Mouse (Mus musculus): ENCODE results near the gene Ikzf2. TPM values are rescaled to one million over a fixed set of nuclear protein-coding genes. Genes with fewer than 3 reads are reported as not detected.

Gene Ikzf2
- total RNA-seq, 2 experiments from 2014 or later, result 3.5 to 4.3 TPM

DNA sequence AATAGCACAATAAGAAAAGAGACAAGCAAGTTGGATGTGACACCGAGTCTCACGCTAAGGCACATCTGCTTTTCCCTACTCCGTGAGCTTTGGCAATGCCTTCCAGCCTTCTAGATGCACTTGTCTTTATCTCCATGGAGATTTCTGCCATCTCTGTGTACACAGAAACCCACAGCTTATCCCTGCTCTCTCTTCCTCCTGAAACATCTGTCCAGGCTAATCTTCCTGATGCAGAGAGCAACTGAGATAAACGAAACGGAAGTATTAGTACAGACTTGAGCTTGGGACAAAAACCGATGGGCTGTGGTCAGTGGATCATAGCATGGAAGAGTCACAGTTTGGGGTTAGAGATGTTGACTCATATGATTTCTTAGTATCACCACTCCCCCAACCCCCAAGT is 179.5 kb downstream of the Ikzf2 start:
- DNase-seq, result no peak

DNA sequence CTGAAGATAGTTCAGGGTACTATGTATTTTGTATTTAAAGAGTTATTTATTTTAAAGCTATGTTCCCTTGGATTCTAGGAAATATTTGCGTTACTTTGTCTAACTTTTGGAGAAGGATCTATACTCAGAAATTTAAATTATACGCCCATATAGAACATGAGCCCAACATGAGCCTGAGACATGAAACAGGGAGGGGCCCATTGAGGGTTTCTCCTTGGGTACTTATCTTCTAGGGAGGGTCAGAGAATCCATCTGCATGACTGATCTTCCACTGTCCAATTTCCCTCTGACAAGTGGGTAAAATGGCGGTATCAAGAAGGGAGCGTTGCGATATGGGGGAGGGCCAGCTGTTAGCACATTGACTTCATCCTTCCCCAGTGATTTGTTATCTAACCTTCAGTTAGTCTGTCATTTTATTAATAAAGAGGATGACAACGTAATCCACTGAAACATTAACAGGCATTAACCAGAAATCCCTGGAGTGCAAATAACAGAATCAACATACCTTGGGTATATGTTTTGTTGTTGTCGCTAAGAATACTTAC is 180.4 kb downstream of the Ikzf2 start:
- no peak for DNase-seq

DNA sequence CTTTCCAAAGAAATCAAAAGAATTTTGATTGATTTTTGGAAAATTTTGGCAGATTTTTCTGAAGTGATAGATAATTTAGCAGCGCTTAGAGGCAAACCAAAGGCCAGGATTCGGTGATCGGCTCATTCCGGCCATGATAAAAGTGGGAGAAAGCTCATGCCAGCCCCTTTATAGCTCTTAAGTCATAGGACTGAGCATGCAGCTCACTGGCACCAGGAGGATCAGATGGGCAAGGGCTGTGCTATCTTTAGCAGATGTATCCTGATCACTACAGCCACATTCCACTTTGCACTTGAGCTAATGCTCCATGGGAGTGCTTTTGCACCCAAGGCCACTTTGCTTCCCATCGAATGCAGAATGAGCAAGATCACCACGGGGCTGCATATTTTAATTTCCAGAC is 181.0 kb downstream of the Ikzf2 start:
- no peak for DNase-seq

DNA sequence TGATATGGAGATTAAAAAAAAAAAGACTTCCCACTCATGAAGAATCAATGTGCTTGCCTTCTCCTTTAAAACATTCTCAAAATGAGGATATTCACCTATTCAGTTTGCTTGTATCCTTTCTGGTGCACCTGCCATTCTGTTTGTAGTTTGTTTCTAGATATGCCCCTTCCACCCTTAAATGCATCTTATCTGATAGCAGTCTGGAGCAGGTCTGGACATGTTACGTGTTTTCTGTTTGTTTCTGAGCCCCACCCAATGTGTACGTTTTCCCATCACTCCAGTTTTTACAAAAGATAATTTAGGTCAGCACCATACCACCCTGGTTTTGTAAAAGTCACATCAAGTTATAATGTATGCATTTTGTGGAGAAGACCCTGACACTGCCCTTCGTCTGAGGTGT is 186.7 kb downstream of the Ikzf2 start:
- no peak for DNase-seq

DNA sequence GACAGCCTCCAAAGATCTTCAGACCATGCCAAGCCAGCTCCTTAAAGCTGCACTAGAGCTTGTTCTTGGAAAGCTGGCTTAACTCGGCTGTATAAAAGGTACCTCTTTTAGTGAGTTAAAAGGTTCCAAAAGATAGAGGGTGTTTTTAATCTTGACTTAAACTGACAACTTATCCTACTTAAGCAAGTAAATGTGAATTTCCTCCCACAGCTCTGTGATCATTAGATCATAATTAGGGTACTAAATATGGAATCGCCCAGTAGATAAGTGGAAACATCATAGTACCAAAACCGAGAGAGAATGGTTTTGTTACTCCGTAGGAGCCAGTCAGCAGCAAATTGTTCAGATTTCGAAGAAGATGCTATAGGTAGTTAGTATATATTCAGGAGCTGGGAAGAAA is 187.4 kb downstream of the Ikzf2 start:
- DNase-seq, result no peak

DNA sequence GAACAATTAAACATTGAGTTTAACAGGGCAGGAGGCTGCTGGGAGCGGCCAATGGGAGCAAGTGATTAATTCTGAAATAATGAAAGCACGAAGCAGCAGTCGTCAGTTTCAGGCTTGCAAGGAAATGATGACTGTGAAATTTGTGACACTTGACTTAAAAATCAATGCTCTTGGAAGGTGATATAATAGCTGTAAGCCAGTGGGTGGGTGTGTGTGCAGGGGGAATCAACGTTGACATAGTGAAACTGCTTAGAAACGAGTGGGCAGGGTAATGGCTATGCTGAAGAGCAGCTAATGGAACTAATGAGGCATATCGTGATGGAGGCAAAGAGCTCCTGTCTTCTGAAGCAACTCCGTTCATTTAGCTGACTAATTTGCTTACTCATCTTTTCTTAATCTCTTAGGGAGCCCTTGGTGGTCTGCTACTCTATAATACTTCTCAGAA is 188.2 kb downstream of the Ikzf2 start:
- no peak for DNase-seq

DNA sequence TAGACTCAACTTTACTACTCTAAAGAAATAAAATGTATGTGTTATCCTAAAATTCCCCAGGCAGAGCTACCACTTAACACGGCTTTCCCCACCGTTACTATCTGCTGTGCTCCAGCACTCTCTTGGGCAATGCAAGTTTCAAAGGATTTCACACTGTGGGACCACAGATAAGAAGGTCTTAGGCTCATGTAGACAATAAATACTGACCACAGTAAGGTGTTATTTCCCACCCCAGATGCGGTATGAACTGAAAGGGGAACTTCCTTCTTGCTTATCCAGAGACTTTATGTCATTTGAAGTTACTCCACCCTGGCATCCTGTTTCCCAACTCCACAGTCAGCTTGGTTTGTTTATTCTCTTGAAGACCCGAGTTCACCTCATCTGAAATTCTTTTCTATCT is 191.0 kb downstream of the Ikzf2 start:
- no peak for DNase-seq

DNA sequence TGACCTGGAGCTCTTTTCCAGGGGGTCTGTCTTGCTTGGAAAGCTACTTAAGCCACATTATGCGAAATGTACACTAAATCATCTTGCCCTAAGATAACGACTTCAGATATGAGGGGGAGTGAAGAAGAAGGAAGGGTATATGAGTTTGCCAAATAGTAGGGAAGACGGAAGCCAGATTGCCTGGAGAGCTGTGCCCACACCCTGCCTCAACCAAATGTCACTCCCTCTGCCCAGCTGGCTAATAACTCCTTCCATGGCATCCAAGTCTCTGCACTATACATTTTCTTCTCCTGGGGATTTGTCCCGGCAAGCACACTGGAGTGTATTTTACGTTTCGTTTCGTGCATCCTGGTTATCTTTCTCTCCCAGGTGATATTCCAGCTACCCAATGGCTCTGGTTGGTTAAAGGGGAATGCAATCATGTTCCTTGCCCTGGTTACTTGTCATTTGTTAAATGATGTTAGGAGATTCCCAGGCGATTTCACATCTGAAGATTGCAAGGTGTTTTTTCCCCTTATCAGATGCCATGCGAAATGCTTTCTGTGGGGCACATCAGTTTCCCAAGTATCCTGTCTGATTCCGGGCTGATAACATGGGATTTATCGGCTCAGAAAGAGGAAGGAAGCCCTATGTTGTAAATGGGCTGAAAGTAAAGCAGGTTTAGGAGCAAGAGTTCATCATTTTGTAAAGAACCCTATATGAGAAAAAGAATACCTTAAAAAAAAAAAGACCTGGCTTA is 193.6 kb downstream of the Ikzf2 start:
- no peak for DNase-seq

DNA sequence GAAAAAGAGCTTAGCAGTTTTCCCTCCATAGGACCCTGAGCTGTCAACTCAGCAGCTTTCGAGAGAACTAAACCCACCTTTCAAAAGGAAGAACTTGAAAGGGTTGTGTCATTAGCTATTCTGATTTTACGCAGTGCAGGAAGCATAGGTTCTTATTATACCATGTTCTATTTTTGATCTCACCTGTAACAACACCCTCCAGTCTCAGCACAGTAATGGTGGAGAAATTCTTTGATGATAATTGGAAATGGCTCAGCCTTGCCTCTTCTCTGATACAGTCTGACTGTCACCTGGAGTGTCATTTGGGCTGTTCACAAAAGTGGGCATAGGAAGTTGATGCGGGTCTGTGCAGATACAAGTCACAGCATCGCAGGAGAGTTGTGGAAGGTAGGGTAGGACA is 195.0 kb downstream of the Ikzf2 start:
- no peak for DNase-seq

DNA sequence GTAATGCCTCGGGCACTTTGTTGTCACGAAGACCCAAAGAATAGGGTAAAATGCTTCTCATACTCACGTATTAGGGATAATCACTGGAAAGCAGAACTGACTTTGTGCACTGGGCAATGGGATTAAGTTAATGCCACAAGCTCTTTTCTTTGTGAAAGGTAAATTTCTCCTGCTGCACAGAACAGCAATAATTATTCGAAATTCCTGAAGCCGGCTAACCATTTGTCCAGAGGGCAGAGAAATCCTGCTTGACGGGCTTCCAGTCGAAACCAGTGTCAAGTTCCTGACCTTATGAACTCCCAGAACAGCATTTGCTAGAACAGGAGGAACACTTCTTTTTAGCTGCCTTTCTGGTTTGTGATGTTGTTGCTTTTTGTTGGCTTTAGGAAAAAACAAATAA is 198.0 kb downstream of the Ikzf2 start:
- DNase-seq, result no peak

DNA sequence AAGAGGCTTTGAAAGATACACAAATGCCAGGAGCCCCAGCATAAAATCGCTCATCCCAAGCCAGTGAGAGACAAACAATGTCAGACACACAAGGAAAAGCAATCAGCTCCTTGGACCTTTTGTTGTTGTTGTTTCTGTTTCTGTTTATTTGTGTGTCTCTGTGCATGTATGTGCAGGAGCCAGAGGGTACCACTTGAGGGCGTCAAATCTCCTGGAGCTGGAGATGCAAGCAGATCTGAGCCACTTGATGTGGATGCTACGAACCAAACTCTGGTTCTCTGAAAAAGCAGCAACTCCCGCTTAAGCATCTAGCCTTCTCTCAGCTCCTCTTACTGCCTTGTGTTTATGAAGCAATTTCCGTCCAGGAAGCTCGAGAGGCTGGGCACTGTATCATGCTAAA is 198.4 kb downstream of the Ikzf2 start:
- DNase-seq, result no peak

Other genes starting within 250 kb of the Ikzf2 start
- under 1 TPM; 0.14 to 0.16 TPM for gene Spag16, start 139.7 kb upstream of the Ikzf2 start, total RNA-seq (2021)